Mouse (Mus musculus): ENCODE measurements around the gene Fnip2. TPM values are rescaled to one million over a fixed set of nuclear protein-coding genes. Genes with fewer than 3 reads are reported as not detected.

The Fnip2 gene
- polyA plus RNA-seq, 1 experiment = 35.5 TPM

DNA sequence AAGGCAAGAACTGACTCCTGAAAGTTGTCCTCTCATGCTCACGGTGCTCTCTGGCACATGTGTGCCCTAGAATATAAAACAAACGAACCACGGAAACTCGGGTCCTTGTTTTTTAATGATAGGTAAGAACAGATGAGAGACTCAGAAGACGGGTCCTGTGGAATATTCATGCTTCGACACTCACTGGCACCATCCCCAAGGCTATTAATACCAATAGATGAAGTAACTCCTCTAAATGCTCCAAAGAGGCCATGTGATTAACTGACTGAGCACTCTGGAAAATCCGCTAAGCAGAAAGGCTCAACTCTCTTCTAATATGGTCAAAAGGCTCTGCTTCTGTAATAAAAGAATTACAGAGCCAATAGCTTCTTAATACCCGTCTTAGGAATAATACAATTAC, 73.6 kb downstream of the Fnip2 start:
- TF ChIP-seq CTCF (IDR thresholded peaks at IDR 0.05; ENCODE audit: low read depth, low read length) (no peak), POLR2A (IDR thresholded peaks at IDR 0.05; ENCODE audit: insufficient read depth, low read length) (no peak), EP300 (IDR thresholded peaks at IDR 0.05; ENCODE audit: insufficient read depth, low read depth, low read length) (no peak)
- Histone ChIP-seq H3K27ac (ENCODE audit: insufficient read depth, low read length) (no peak overlapping the region), H3K36me3 (ENCODE audit: control insufficient read depth, insufficient read depth, low read length, poor library complexity, severe bottlenecking) (peaks cover 9% of the 10 kb centered on the region; the same call in 1 of the 2 replicates)

DNA sequence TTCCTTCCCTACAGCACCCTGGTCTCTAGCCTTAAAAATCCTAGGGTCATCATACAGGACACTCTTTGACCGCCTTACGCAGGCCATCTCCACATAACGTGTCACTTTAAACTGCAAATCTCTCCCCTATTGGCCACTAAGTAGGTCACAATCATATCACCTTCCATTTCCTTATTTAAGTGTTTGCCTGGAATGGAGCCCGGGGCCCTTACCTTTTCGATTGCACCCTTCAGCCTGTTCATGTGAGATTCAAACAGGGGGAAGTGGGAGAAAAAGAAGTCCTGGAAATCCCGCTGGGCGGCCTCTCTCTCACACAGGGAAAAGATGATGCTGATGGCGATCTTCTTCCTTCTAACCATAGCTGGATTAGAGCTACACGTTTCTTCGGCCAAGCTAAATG, 74.5 kb downstream of the Fnip2 start:
- no peaks in the 10 kb centered on the region for H3K4me1 ChIP-seq (ENCODE audit: control insufficient read depth, insufficient read depth, low read length)
- no peak overlapping the region for H3K4me3 ChIP-seq (ENCODE audit: low read depth, low read length)
- H3K9me3 ChIP-seq (replicated peaks; ENCODE audit: control insufficient read depth, insufficient read depth, low read length, poor library complexity, severe bottlenecking) = no peaks in the 10 kb centered on the region
- no peak overlapping the region for H3K27ac ChIP-seq (ENCODE audit: insufficient read depth, low read length)
- TF ChIP-seq EP300 (IDR thresholded peaks at IDR 0.05; ENCODE audit: insufficient read depth, low read depth, low read length) (no peak), POLR2A (IDR thresholded peaks at IDR 0.05; ENCODE audit: insufficient read depth, low read length) (no peak), CTCF (IDR thresholded peaks at IDR 0.05; ENCODE audit: low read depth, low read length) (no peak)
- H3K36me3 ChIP-seq (ENCODE audit: control insufficient read depth, insufficient read depth, low read length, poor library complexity, severe bottlenecking) = peaks cover 16% of the 10 kb centered on the region
- H3K9ac ChIP-seq (ENCODE audit: low read depth, poor library complexity, severe bottlenecking) = no peak overlapping the region
- no peaks in the 10 kb centered on the region for H3K27me3 ChIP-seq (ENCODE audit: control insufficient read depth, insufficient read depth, low read length, poor library complexity, severe bottlenecking)

More for the DNA sequence above, 73.6 kb downstream of the Fnip2 start:
- H3K9me3 ChIP-seq (replicated peaks; ENCODE audit: control insufficient read depth, insufficient read depth, low read length, poor library complexity, severe bottlenecking) = no peaks in the 10 kb centered on the region
- no peaks in the 10 kb centered on the region for H3K27me3 ChIP-seq (ENCODE audit: control insufficient read depth, insufficient read depth, low read length, poor library complexity, severe bottlenecking)
- no peak overlapping the region for H3K4me3 ChIP-seq (ENCODE audit: low read depth, low read length)
- H3K4me1 ChIP-seq (ENCODE audit: control insufficient read depth, insufficient read depth, low read length) = no peaks in the 10 kb centered on the region
- H3K9ac ChIP-seq (ENCODE audit: low read depth, poor library complexity, severe bottlenecking) = no peak overlapping the region

DNA sequence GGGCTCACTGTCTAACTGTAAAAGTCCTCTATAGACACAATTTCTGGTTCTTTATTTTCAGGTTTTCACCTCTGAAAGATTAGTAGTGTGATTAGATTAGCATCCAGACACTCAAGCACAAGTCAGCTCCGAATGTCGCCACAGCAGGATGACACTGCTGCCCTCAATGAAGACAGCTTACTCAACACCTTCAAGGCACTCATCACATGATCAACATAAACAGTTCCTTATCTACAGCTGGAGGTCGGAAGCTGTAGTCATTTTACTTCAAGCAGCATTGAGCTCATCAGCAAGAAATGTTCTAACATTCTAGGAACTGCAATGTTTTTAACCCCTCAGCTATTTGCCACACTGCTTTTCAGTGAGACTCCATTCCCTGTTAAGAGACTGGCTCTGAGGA, 76.0 kb downstream of the Fnip2 start:
- Histone ChIP-seq H3K36me3 (ENCODE audit: control insufficient read depth, insufficient read depth, low read length, poor library complexity, severe bottlenecking) (peaks cover 16% of the 10 kb centered on the region), H3K9ac (ENCODE audit: low read depth, poor library complexity, severe bottlenecking) (no peak overlapping the region), H3K4me1 (ENCODE audit: control insufficient read depth, insufficient read depth, low read length) (no peaks in the 10 kb centered on the region), H3K4me3 (ENCODE audit: low read depth, low read length) (no peak overlapping the region), H3K27ac (ENCODE audit: insufficient read depth, low read length) (no peak overlapping the region), H3K27me3 (ENCODE audit: control insufficient read depth, insufficient read depth, low read length, poor library complexity, severe bottlenecking) (no peaks in the 10 kb centered on the region), H3K9me3 (replicated peaks; ENCODE audit: control insufficient read depth, insufficient read depth, low read length, poor library complexity, severe bottlenecking) (no peaks in the 10 kb centered on the region)
- no peak for TF ChIP-seq CTCF (IDR thresholded peaks at IDR 0.05; ENCODE audit: low read depth, low read length)
- no peak for TF ChIP-seq EP300 (IDR thresholded peaks at IDR 0.05; ENCODE audit: insufficient read depth, low read depth, low read length)
- no peak for TF ChIP-seq POLR2A (IDR thresholded peaks at IDR 0.05; ENCODE audit: insufficient read depth, low read length)

DNA sequence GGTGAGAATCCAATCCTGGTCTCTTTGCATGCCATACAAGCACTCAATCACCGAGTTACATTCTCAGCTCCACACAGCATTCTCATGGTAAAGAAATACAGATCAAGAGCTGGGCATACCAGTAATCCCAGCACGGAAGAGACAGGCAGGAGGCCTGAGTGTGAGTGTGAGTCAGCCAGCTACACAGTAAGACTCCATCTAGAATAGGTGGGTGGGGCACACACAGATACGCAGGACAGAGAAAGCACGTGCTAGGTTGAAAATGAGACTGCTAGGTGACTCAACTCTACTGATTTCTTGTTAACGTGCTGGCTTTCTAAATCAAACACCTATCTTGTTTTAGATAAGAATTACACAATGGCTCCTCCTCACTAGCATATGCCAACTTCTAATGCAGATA, 77.5 kb downstream of the Fnip2 start:
- H3K27me3 ChIP-seq (ENCODE audit: control insufficient read depth, insufficient read depth, low read length, poor library complexity, severe bottlenecking) = no peaks in the 10 kb centered on the region
- peaks cover 16% of the 10 kb centered on the region for H3K36me3 ChIP-seq (ENCODE audit: control insufficient read depth, insufficient read depth, low read length, poor library complexity, severe bottlenecking)
- no peaks in the 10 kb centered on the region for H3K4me1 ChIP-seq (ENCODE audit: control insufficient read depth, insufficient read depth, low read length)
- no peaks in the 10 kb centered on the region for H3K9me3 ChIP-seq (replicated peaks; ENCODE audit: control insufficient read depth, insufficient read depth, low read length, poor library complexity, severe bottlenecking)
- no peak for TF ChIP-seq EP300 (IDR thresholded peaks at IDR 0.05; ENCODE audit: insufficient read depth, low read depth, low read length)
- no peak for TF ChIP-seq POLR2A (IDR thresholded peaks at IDR 0.05; ENCODE audit: insufficient read depth, low read length)
- no peak for TF ChIP-seq CTCF (IDR thresholded peaks at IDR 0.05; ENCODE audit: low read depth, low read length)
- H3K27ac ChIP-seq (ENCODE audit: insufficient read depth, low read length) = no peak overlapping the region
- H3K9ac ChIP-seq (ENCODE audit: low read depth, poor library complexity, severe bottlenecking) = no peak overlapping the region
- no peak overlapping the region for H3K4me3 ChIP-seq (ENCODE audit: low read depth, low read length)

DNA sequence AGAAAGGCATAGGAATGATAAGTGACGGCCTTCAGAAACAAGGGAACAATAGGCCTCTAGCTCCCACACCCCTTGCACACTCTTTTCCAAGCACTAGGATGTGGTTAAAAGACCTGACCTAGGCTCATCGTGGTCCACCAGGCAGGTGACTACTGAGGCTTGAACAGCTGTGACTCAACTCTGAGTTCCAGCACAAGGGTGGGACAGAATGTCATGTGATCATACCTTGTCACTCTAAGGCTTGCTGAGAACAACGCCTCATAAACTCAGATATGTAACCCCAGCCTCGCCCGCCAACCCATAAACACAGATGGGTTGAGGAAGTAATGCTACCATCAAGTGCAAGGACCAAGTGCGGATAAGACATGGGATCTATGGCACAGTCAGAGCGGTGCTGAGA, 79.6 kb downstream of the Fnip2 start:
- H3K4me3 ChIP-seq (ENCODE audit: low read depth, low read length) = no peak overlapping the region
- H3K4me1 ChIP-seq (ENCODE audit: control insufficient read depth, insufficient read depth, low read length) = no peaks in the 10 kb centered on the region
- TF ChIP-seq EP300 (IDR thresholded peaks at IDR 0.05; ENCODE audit: insufficient read depth, low read depth, low read length) = no peak
- no peak for TF ChIP-seq POLR2A (IDR thresholded peaks at IDR 0.05; ENCODE audit: insufficient read depth, low read length)
- no peak for TF ChIP-seq CTCF (IDR thresholded peaks at IDR 0.05; ENCODE audit: low read depth, low read length)
- H3K9ac ChIP-seq (ENCODE audit: low read depth, poor library complexity, severe bottlenecking) = no peak overlapping the region
- no peaks in the 10 kb centered on the region for H3K9me3 ChIP-seq (replicated peaks; ENCODE audit: control insufficient read depth, insufficient read depth, low read length, poor library complexity, severe bottlenecking)
- no peaks in the 10 kb centered on the region for H3K27me3 ChIP-seq (ENCODE audit: control insufficient read depth, insufficient read depth, low read length, poor library complexity, severe bottlenecking)
- H3K27ac ChIP-seq (ENCODE audit: insufficient read depth, low read length) = no peak overlapping the region
- H3K36me3 ChIP-seq (ENCODE audit: control insufficient read depth, insufficient read depth, low read length, poor library complexity, severe bottlenecking) = peaks cover 13% of the 10 kb centered on the region

DNA sequence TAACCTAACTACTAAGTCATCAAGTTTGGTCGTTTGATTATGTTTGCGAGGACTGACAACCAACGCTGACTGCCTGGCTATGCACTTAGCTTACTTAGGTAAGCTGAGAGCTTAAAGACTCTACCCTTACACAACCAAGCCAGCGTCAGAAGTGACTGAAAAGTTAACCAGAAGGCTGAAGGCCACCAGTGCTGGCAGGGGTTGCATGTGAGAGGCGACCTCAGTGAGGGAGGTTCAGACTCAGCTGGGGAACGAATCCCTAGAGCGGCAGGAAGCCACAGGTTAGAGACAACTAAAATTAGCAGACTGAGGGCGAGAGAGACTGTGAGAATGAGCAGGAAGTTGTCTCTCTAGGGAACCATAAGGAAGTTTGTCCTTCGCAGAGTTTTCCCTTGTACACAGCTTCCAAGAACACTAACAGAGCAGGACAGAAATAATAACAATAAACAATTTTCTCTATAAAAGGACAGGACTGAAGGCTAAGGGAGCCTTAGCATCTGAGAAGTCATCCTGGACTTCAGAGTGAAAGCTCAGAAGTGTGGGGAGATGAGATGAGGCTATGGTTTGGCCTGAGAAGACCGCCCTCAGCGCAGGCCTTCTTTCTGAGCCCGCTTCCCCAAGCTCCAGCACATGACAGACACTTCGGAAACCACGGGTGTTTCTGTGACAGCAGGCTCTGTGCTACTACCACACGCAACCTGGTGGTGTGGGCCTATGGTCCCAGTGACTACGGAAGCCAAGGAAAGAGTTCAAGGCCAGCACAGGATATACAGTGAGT, 83.1 kb downstream of the Fnip2 start:
- Histone ChIP-seq H3K27me3 (ENCODE audit: control insufficient read depth, insufficient read depth, low read length, poor library complexity, severe bottlenecking) (no peaks in the 10 kb centered on the region), H3K9ac (ENCODE audit: low read depth, poor library complexity, severe bottlenecking) (no peak overlapping the region), H3K4me3 (ENCODE audit: low read depth, low read length) (no peak overlapping the region), H3K36me3 (ENCODE audit: control insufficient read depth, insufficient read depth, low read length, poor library complexity, severe bottlenecking) (peaks cover 7% of the 10 kb centered on the region), H3K27ac (ENCODE audit: insufficient read depth, low read length) (no peak overlapping the region), H3K9me3 (replicated peaks; ENCODE audit: control insufficient read depth, insufficient read depth, low read length, poor library complexity, severe bottlenecking) (no peaks in the 10 kb centered on the region), H3K4me1 (ENCODE audit: control insufficient read depth, insufficient read depth, low read length) (no peaks in the 10 kb centered on the region)
- TF ChIP-seq POLR2A (IDR thresholded peaks at IDR 0.05; ENCODE audit: insufficient read depth, low read length) = no peak
- no peak for TF ChIP-seq CTCF (IDR thresholded peaks at IDR 0.05; ENCODE audit: low read depth, low read length)
- TF ChIP-seq EP300 (IDR thresholded peaks at IDR 0.05; ENCODE audit: insufficient read depth, low read depth, low read length) = no peak
